Mouse (Mus musculus) CD8-positive naive resting alpha-beta T cell, adult 2 months (primary cell): ENCODE measurements around the gene Cep350.

Source experiments
- DNase-seq, 2 experiments: peaks; one replicate each; pipeline ENCODE4 v3.0.0; 2022; ENCODE audit warnings: low read depth in 2 of 2, low spot score in 2 of 2

The Cep350 gene

DNA sequence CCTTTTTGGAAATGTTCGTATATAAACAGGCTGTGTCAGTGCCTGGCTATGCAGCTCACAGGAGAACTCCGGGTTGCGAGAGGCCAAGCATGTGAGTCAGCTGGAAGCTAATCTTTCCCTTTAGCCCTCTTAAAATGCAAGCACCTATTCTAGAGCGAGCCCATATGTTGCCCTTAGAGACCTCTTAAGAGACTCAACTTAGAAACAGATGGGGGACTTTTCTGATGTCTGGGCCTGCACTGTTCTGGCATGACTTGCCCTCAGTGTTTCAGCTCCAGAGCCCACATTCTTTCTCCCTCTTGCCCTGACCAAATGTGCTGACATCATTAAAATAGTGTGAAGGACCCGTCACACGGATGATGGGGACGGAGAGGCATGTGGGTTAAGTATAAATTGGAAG, 162.4 kb downstream of the Cep350 start:
- DNase-seq: no peak

- no peak for DNase-seq
Observed at GRCm38 (mm10) chr1:155809706-155810442, 163.2 kb downstream of the Cep350 start.

- DNase-seq: no peak
Observed at GRCm38 (mm10) chr1:155808261-155808660, 164.8 kb downstream of the Cep350 start.

- DNase-seq: no peak
Observed at GRCm38 (mm10) chr1:155805607-155806006, 167.4 kb downstream of the Cep350 start.

GRCm38 (mm10) chr1:155801014-155801991, 171.8 kb downstream of the Cep350 start:
- DNase-seq: no peak

DNA sequence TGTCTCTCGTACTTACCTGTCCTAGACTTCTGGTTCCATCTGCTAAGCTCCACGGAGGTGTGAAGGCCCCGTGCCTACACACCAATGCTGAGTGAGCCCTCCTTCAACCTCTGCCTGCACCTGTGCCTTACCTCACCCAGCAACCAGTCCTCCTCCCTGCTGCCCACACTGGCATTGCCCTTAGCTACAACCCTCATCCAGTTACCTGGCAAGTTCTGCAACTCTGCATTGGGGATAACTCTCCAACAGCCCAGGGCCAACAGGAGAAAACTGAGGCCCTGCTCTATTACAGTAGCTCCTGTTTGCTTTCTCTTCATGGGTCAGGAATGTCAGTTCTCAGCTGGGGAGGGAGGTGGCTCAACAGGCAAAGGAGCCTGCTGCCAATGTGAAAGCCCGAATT, 175.1 kb downstream of the Cep350 start:
- no peak for DNase-seq

- DNase-seq: no peak
Observed at GRCm38 (mm10) chr1:155797425-155797824, 175.6 kb downstream of the Cep350 start.

- no peak for DNase-seq
Observed at GRCm38 (mm10) chr1:155796757-155797405, 176.2 kb downstream of the Cep350 start.

GRCm38 (mm10) chr1:155795791-155796233, 177.2 kb downstream of the Cep350 start:
- no peak for DNase-seq
